Mouse (Mus musculus) lung, adult 2 months (tissue): ENCODE measurements at regions not wholly inside any gene's neighbourhood (a gene's known extent, or its start where the extent isn't known, plus 50 kb on each side); places are given as distances from the start of the nearest gene placed in this dataset.
A peak's percentile ranks its signal among the peaks of the same experiment; 100 is the strongest.

Source experiments
- DNase-seq: peaks from one replicate; pipeline ENCODE4 v3.0.0; 2022
- H3K4me1 ChIP-seq: fragments of 200-500 bp; 2 replicates; pipeline ENCODE4 v1.6.1; 2011; ENCODE audit warnings: low read length; ENCODE audit not compliant: control insufficient read depth, insufficient read depth
- H3K4me3 ChIP-seq: fragments of 200-500 bp; replicated peaks from 2 replicates; pipeline ENCODE3; 2011; ENCODE audit warnings: low read depth, mild to moderate bottlenecking, control low read depth, low read length; ENCODE audit errors: extremely low read depth
- CTCF ChIP-seq: fragments of 200-500 bp; IDR thresholded peaks from 2 replicates; pipeline ENCODE4 v1.5.1; 2011; ENCODE audit warnings: mild to moderate bottlenecking, low read length, control low read depth; ENCODE audit not compliant: insufficient read depth
- POLR2A ChIP-seq: fragments of 200-500 bp; IDR thresholded peaks from 2 replicates; pipeline ENCODE4 v1.6.1; 2011; ENCODE audit warnings: low read depth, mild to moderate bottlenecking, control low read depth, low read length, borderline replicate concordance; ENCODE audit errors: extremely low read depth
- WGBS: fragments of 180-500 bp; shearing (Covaris S2); methylation state at CpG from one replicate; pipeline ENCODE4 v1.1.7; 2018; 5-methylcytosine and 5-hydroxymethylcytosine counted together

DNA sequence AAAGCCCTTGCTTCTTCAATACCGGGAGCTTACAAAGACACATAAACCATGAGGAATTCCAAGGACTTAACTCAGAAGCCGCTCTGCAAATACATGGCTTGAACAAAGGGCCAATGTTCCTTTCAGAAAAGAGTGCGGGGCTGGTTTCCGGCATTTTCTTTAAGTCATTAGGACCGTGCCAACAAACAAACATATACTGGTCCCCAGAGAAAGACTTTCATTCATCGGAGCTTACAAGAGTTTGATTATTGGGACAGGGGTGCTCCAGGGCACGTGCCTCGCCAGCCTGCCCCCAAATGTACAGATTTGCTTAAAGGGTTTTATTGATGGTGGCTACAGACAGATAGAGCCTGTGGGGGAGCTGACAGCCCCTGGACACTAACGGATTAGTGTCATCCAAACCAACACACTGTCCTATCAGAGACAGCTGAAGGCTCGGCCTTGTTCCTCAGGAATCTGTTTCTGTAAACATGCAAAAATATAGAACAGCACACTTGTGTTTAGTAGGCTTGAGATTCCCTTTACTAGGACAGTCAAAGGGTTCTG is 169.4 kb downstream of the Gsdmc2 start:
- TF ChIP-seq POLR2A (no peak), CTCF (no peak)
- WGBS, result 63% methylated on average over 10 of the region's 10 CpGs
- DNase-seq, result no peak
- no peak overlapping the region for H3K4me3 ChIP-seq
- H3K4me1 ChIP-seq, result no peaks in the 10 kb centered on the region

DNA sequence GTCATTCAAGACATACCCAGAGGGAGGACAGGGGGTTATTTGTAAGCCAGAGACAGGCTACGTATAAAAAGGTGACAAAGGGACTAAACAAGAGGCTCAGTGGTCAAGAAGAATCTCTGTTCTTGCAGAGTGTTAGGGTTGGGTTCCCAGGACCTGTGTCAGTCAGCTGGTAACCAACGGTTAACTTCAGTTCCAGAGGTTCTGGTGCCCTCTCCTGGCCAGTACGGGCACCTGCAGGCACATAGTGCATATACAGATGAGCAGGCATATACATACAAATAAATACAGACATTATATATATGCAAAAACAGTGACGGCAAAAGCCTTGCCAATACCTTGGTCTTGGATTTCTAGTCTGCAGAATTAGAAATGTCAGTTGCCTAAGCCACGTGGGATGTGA is 170.6 kb downstream of the Gsdmc2 start:
- no peak overlapping the region for H3K4me3 ChIP-seq
- DNase-seq, result no peak
- H3K4me1 ChIP-seq, result no peaks in the 10 kb centered on the region
- no peak for TF ChIP-seq POLR2A
- TF ChIP-seq CTCF, result no peak
- 96% methylated on average over 5 of the region's 5 CpGs for WGBS

DNA sequence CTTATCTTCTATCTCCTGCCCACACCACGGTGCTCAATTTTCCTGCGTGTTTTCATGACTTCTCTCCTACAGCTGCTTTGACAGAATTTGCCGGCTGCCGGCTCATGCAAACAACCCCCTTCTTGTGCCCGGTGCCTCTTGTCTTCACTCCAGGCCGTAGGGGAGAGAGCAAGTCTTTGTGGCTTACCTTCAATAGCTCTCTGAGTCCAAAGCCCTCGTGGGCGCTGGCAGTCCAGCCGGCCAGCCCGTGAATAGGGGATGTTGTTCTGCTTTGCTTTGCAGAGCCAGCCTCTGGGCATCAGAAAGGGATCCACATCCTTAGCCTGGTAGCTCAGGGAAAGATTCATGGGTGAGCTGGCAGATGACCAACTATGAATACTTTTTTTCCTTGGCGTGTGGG is 173.9 kb downstream of the Gsdmc2 start:
- no peak for DNase-seq
- 56% methylated on average over 11 of the region's 11 CpGs for WGBS
- Histone ChIP-seq H3K4me1 (no peaks in the 10 kb centered on the region), H3K4me3 (no peak overlapping the region)
- no peak for TF ChIP-seq CTCF
- no peak for TF ChIP-seq POLR2A

DNA sequence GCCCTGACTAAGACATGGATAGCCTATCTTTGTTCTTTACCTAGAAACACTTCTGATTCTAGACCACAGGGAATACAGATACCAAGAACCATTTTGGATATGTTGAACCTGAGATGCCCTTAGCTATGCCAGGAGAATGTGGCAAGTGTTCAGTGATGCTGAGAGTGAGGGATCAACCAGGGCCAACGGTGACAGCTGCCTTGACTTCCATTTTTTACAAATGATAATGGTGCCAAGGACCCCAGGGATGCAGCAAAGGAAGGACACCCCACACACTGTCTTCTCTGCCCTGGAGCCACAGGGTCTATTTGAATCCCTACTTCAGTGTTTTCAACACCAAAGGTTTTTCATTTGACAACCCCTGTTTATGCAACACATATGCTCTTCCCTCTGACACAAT is 174.4 kb downstream of the Gsdmc2 start:
- no peak overlapping the region for H3K4me3 ChIP-seq
- no peaks in the 10 kb centered on the region for H3K4me1 ChIP-seq
- DNase-seq, result no peak
- WGBS, result 83% methylated on average over 1 of the region's 1 CpGs
- no peak for TF ChIP-seq CTCF
- no peak for TF ChIP-seq POLR2A

GRCm38 (mm10) chr15:63667536-63667935 is 177.4 kb downstream of the Gsdmc2 start:
- no peak for DNase-seq
- TF ChIP-seq CTCF (no peak), POLR2A (no peak)
- WGBS, result 77% methylated on average over 5 of the region's 5 CpGs
- no peaks in the 10 kb centered on the region for H3K4me1 ChIP-seq
- H3K4me3 ChIP-seq, result no peak overlapping the region

- no peak for TF ChIP-seq POLR2A
- TF ChIP-seq CTCF, result no peak
- Histone ChIP-seq H3K4me3 (no peak overlapping the region), H3K4me1 (no peaks in the 10 kb centered on the region)
- WGBS, result 71% methylated on average over 4 of the region's 4 CpGs
- no peak for DNase-seq
Observed at GRCm38 (mm10) chr15:63665517-63665916, 179.5 kb downstream of the Gsdmc2 start.

GRCm38 (mm10) chr15:63664877-63665276 is 180.1 kb downstream of the Gsdmc2 start:
- 53% methylated on average over 2 of the region's 2 CpGs for WGBS
- DNase-seq, result no peak
- Histone ChIP-seq H3K4me1 (no peaks in the 10 kb centered on the region), H3K4me3 (no peak overlapping the region)
- TF ChIP-seq POLR2A (no peak), CTCF (no peak)

GRCm38 (mm10) chr15:63662183-63662582 is 182.8 kb downstream of the Gsdmc2 start:
- no peak for DNase-seq
- Histone ChIP-seq H3K4me1 (no peaks in the 10 kb centered on the region), H3K4me3 (no peak overlapping the region)
- TF ChIP-seq POLR2A (no peak), CTCF (no peak)
- WGBS, result 81% methylated on average over 3 of the region's 3 CpGs

GRCm38 (mm10) chr15:63658031-63658521 is 186.9 kb downstream of the Gsdmc2 start:
- no peak for DNase-seq
- Histone ChIP-seq H3K4me1 (no peaks in the 10 kb centered on the region), H3K4me3 (no peak overlapping the region)
- WGBS, result 53% methylated on average over 9 of the region's 9 CpGs
- TF ChIP-seq CTCF (no peak), POLR2A (no peak)

DNA sequence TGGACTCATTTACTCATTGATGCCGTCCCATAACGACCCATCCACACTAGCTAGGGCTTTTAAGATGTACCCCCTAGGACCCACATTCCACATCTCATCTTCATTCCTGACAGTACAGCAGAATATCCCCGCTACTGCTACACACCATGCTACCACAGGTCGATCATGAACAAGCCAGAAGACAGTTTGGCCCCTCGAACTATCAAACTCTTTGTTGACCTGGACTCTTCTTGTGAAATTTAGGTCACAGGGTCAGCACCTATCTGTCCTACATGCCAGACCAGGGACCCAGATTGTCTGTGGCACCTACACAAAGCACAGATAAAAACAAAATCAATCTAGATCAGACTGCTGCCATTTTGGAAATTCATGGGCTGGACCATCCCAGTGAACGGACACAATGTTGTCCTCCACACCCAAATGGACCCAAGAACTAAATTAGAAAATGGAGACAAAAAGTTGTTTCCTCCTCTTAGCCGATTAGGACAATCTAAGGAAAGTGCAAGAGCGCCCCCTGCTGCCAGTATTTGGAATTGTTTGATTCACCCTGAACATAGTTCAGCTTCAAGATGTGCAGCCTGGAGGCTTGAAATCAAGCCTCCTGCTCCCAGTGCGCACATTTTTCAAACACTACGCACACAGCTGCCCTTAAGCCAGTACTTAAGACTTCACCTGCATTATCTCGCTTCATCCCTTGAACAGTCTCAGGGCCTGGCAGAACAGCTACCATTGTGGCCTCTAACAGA is 192.6 kb downstream of the Gsdmc2 start:
- TF ChIP-seq CTCF (no peak), POLR2A (no peak)
- Histone ChIP-seq H3K4me3 (no peak overlapping the region), H3K4me1 (no peaks in the 10 kb centered on the region)
- 30% methylated on average over 11 of the region's 11 CpGs for WGBS
- DNase-seq, result peak; percentile 75

DNA sequence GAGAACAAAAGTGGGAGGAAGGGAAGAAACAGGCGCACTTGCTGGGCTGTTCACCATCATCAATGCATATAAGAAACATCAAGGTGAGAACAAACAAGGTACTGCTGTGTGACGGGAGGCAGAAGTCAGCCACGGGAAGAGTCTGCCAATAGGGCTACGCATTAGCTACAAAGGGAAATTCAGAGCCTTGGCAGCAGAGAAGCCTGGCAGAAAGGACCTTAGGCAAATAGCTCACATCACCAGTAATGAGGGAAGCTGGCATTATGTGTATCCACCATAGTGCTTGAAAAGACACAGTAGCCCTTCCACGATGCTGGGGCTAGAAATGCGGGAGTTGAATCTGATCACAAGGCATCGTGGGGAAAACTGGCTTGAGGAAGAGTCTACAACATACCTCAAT is 193.9 kb downstream of the Gsdmc2 start:
- no peak for DNase-seq
- WGBS, result 91% methylated on average over 7 of the region's 7 CpGs
- TF ChIP-seq CTCF (no peak), POLR2A (no peak)
- no peak overlapping the region for H3K4me3 ChIP-seq
- no peaks in the 10 kb centered on the region for H3K4me1 ChIP-seq
